Mouse (Mus musculus) midbrain, embryonic 15.5 days (tissue): ENCODE measurements around the gene Morn3. TPM values are rescaled to one million over a fixed set of nuclear protein-coding genes. Genes with fewer than 3 reads are reported as not detected.

Experiments used
- ATAC-seq: fragments of 200-750 bp; cut with Nextera tagmentation; replicated peaks from 2 replicates; pipeline ENCODE4 v1.8.0; 2017; ENCODE audit warnings: moderate TSS enrichment
- H3K27ac ChIP-seq: fragments of 300-500 bp; sonication (generic); 2 replicates; pipeline ENCODE4 v1.5.1; 2015; ENCODE audit warnings: mild to moderate bottlenecking, inconsistent platforms
- H3K27me3 ChIP-seq: fragments of 300-500 bp; sonication (generic); replicated peaks from 2 replicates; pipeline ENCODE4 v1.6.1; 2015; ENCODE audit warnings: inconsistent platforms
- H3K36me3 ChIP-seq: fragments of 300-500 bp; sonication (generic); replicated peaks from 2 replicates; pipeline ENCODE4 v1.6.1; 2015; ENCODE audit warnings: inconsistent platforms
- H3K4me1 ChIP-seq: fragments of 300-500 bp; sonication (generic); 2 replicates; pipeline ENCODE4 v1.6.1; 2015; ENCODE audit warnings: inconsistent platforms
- H3K4me2 ChIP-seq: fragments of 300-500 bp; sonication (generic); 2 replicates; pipeline ENCODE4 v1.6.1; 2015; ENCODE audit warnings: inconsistent platforms, mild to moderate bottlenecking, moderate library complexity
- H3K4me3 ChIP-seq: fragments of 300-500 bp; sonication (generic); 2 replicates; pipeline ENCODE4 v1.5.1; 2015; ENCODE audit warnings: mild to moderate bottlenecking, inconsistent platforms
- H3K9ac ChIP-seq: fragments of 300-500 bp; sonication (generic); 2 replicates; pipeline ENCODE4 v1.6.1; 2015; ENCODE audit warnings: mild to moderate bottlenecking, inconsistent platforms
- H3K9me3 ChIP-seq: fragments of 300-500 bp; sonication (generic); 2 replicates; pipeline ENCODE4 v1.6.1; 2016; ENCODE audit warnings: inconsistent platforms
- WGBS: fragments of 180-500 bp; shearing (Covaris S2); methylation state at CpG from one replicate; pipeline ENCODE4 v1.1.7; 2015; ENCODE audit warnings: mixed read lengths; 5-methylcytosine and 5-hydroxymethylcytosine counted together
- polyA plus RNA-seq: library from polyadenylated mRNA; unstranded; fragments of >200 nt; fragmentation: Nextera tagmentation; extraction: Ambion mirVana; gene quantifications from 2 replicates; pipeline ENCODE4 v1.2.1, GENCODE M21; 2015

Morn3 gene
- polyA plus RNA-seq, 1 experiment from 2014 or later = not detected

GRCm38 (mm10) chr5:123017504-123017903 is 29.3 kb downstream of the Morn3 start:
- Histone ChIP-seq H3K36me3 (no peaks in the 10 kb centered on the region), H3K4me1 (peaks cover 37% of the 10 kb centered on the region)
- WGBS = 85% methylated on average over 4 of the region's 4 CpGs

GRCm38 (mm10) chr5:123015915-123016314 is 30.9 kb downstream of the Morn3 start:
- Histone ChIP-seq H3K27ac (peak overlapping the region; percentile 93), H3K9me3 (no peaks in the 10 kb centered on the region), H3K4me1 (peaks cover 37% of the 10 kb centered on the region), H3K27me3 (no peaks in the 10 kb centered on the region), H3K36me3 (no peaks in the 10 kb centered on the region), H3K4me2 (peak overlapping the region; percentile 67), H3K9ac (peak overlapping the region; percentile 66; the same call in 1 of the 2 replicates), H3K4me3 (peak overlapping the region; percentile 56)
- 18% methylated on average over 8 of the region's 8 CpGs for WGBS
- ATAC-seq = no peak

More at GRCm38 (mm10) chr5:123017504-123017903, 29.3 kb downstream of the Morn3 start:
- Histone ChIP-seq H3K4me3 (no peak overlapping the region), H3K9ac (no peak overlapping the region), H3K9me3 (no peaks in the 10 kb centered on the region), H3K27me3 (no peaks in the 10 kb centered on the region), H3K4me2 (no peak overlapping the region), H3K27ac (no peak overlapping the region)
- ATAC-seq = no peak

GRCm38 (mm10) chr5:123014753-123015701 is 31.8 kb downstream of the Morn3 start, which contains the start of gene Orai1:
Gene Orai1, plus strand, starts transcription at chr5:123015074.
- peak; percentile 95 for ATAC-seq
- H3K4me2 ChIP-seq = peak within 1 kb of the TSS; percentile 67
- under 1% methylated on average over 92 of the region's 106 CpGs for WGBS
- H3K27ac ChIP-seq = peak within 1 kb of the TSS; percentile 93
- no peaks in the 10 kb centered on the region for H3K9me3 ChIP-seq
- peak within 1 kb of the TSS; percentile 66 for H3K9ac ChIP-seq
- no peaks in the 10 kb centered on the region for H3K27me3 ChIP-seq
- peak within 1 kb of the TSS; percentile 56 for H3K4me3 ChIP-seq
- peaks cover 36% of the 10 kb centered on the region for H3K4me1 ChIP-seq
- no peaks in the 10 kb centered on the region for H3K36me3 ChIP-seq

GRCm38 (mm10) chr5:123013599-123014315 is 33.1 kb downstream of the Morn3 start:
- Histone ChIP-seq H3K36me3 (no peaks in the 10 kb centered on the region), H3K4me3 (no peak overlapping the region), H3K9me3 (no peaks in the 10 kb centered on the region), H3K9ac (no peak overlapping the region), H3K4me1 (peaks cover 23% of the 10 kb centered on the region), H3K27ac (peak overlapping the region; percentile 93; the same call in 1 of the 2 replicates), H3K27me3 (no peaks in the 10 kb centered on the region), H3K4me2 (no peak overlapping the region)
- no peak for ATAC-seq
- WGBS = 61% methylated on average over 9 of the region's 9 CpGs

- H3K27me3 ChIP-seq = no peaks in the 10 kb centered on the region
- H3K9me3 ChIP-seq = no peaks in the 10 kb centered on the region
- 93% methylated on average over 9 of the region's 9 CpGs for WGBS
- H3K27ac ChIP-seq = no peak overlapping the region
- H3K4me2 ChIP-seq = no peak overlapping the region
- peaks cover 16% of the 10 kb centered on the region for H3K4me1 ChIP-seq
- H3K36me3 ChIP-seq = no peaks in the 10 kb centered on the region
- H3K9ac ChIP-seq = no peak overlapping the region
- ATAC-seq = no peak
- no peak overlapping the region for H3K4me3 ChIP-seq
These were observed 35.1 kb downstream of the Morn3 start for GRCm38 (mm10) chr5:123011705-123012104.

- Histone ChIP-seq H3K4me2 (no peak overlapping the region), H3K9me3 (no peaks in the 10 kb centered on the region), H3K27me3 (no peaks in the 10 kb centered on the region), H3K27ac (no peak overlapping the region), H3K4me3 (no peak overlapping the region), H3K36me3 (no peaks in the 10 kb centered on the region), H3K9ac (no peak overlapping the region), H3K4me1 (peaks cover 9% of the 10 kb centered on the region)
- 93% methylated on average over 6 of the region's 6 CpGs for WGBS
- no peak for ATAC-seq
These were observed 36.0 kb downstream of the Morn3 start for GRCm38 (mm10) chr5:123010806-123011205.

GRCm38 (mm10) chr5:123009873-123010272 is 36.9 kb downstream of the Morn3 start:
- 60% methylated on average over 11 of the region's 11 CpGs for WGBS
- no peak overlapping the region for H3K4me2 ChIP-seq
- no peaks in the 10 kb centered on the region for H3K36me3 ChIP-seq
- H3K27me3 ChIP-seq = no peaks in the 10 kb centered on the region
- ATAC-seq = no peak
- no peak overlapping the region for H3K9ac ChIP-seq
- no peaks in the 10 kb centered on the region for H3K9me3 ChIP-seq
- H3K4me1 ChIP-seq = peaks cover 4% of the 10 kb centered on the region
- H3K27ac ChIP-seq = no peak overlapping the region
- H3K4me3 ChIP-seq = no peak overlapping the region

GRCm38 (mm10) chr5:123008877-123009493 is 37.8 kb downstream of the Morn3 start:
- 71% methylated on average over 7 of the region's 7 CpGs for WGBS
- H3K27ac ChIP-seq = no peak overlapping the region
- no peak overlapping the region for H3K4me2 ChIP-seq
- H3K27me3 ChIP-seq = no peaks in the 10 kb centered on the region
- no peaks in the 10 kb centered on the region for H3K4me1 ChIP-seq
- H3K9me3 ChIP-seq = no peaks in the 10 kb centered on the region
- H3K4me3 ChIP-seq = no peak overlapping the region
- H3K36me3 ChIP-seq = no peaks in the 10 kb centered on the region
- no peak overlapping the region for H3K9ac ChIP-seq
- no peak for ATAC-seq

GRCm38 (mm10) chr5:123005716-123006592 is 40.9 kb downstream of the Morn3 start:
- Histone ChIP-seq H3K9me3 (no peaks in the 10 kb centered on the region), H3K4me1 (no peaks in the 10 kb centered on the region), H3K4me3 (no peak overlapping the region), H3K9ac (no peak overlapping the region), H3K27me3 (0 out of 2 replicates have a peak, but pooled peaks cover 2% of the 10 kb centered on the region), H3K27ac (peak overlapping the region; percentile 39; the same call in 1 of the 2 replicates), H3K4me2 (peak overlapping the region; percentile 20; the same call in 1 of the 2 replicates), H3K36me3 (no peaks in the 10 kb centered on the region)
- ATAC-seq = no peak
- 56% methylated on average over 19 of the region's 19 CpGs for WGBS

GRCm38 (mm10) chr5:123000901-123001300 is 45.9 kb downstream of the Morn3 start:
- H3K4me1 ChIP-seq = no peaks in the 10 kb centered on the region
- whole genome bisulfite sequencing = 68% methylated on average over 1 of the region's 1 CpGs
- H3K36me3 ChIP-seq = no peaks in the 10 kb centered on the region
- no peak overlapping the region for H3K4me3 ChIP-seq
- H3K9me3 ChIP-seq = no peaks in the 10 kb centered on the region
- H3K9ac ChIP-seq = no peak overlapping the region
- H3K4me2 ChIP-seq = no peak overlapping the region
- no peak overlapping the region for H3K27ac ChIP-seq
- no peak for ATAC-seq
- 0 out of 2 replicates have a peak, but pooled peaks cover 2% of the 10 kb centered on the region for H3K27me3 ChIP-seq
